Mouse (Mus musculus): ENCODE results near the gene Timp1. TPM values are rescaled to one million over a fixed set of nuclear protein-coding genes. Genes with fewer than 3 reads are reported as not detected.

Gene Timp1
- polyA plus RNA-seq, 1 experiment: 387 TPM

- no peak overlapping the region for H3K4me2 ChIP-seq (ENCODE audit: low read depth)
- H3ac ChIP-seq (ENCODE audit: control insufficient read depth, insufficient read length): no peak overlapping the region
- no peaks in the 10 kb centered on the region for H3K27me3 ChIP-seq (ENCODE audit: control insufficient read depth, insufficient read depth, insufficient read length)
- H3K4me3 ChIP-seq: no peak overlapping the region
- H3K36me3 ChIP-seq (ENCODE audit: control insufficient read depth, insufficient read depth): peaks cover 9% of the 10 kb centered on the region
- H3K79me2 ChIP-seq (ENCODE audit: control insufficient read depth, insufficient read depth): peaks cover 17% of the 10 kb centered on the region
- no peak for TF ChIP-seq MYOD1 (IDR thresholded peaks at IDR 0.05; ENCODE audit: control insufficient read depth in 1 of 3, insufficient read length in 2 of 3, low read depth in 2 of 3)
- TF ChIP-seq SRF (IDR thresholded peaks at IDR 0.05; ENCODE audit: control insufficient read depth, insufficient read length, low read depth): no peak
- TF ChIP-seq CEBPB (IDR thresholded peaks at IDR 0.05; ENCODE audit: insufficient read depth, poor library complexity, severe bottlenecking): no peak
- no peak for TF ChIP-seq TCF3 (IDR thresholded peaks at IDR 0.05; ENCODE audit: insufficient read length, low read depth)
- TF ChIP-seq MAX (IDR thresholded peaks at IDR 0.05; ENCODE audit: low read depth): no peak
- no peak for TF ChIP-seq TCF12 (IDR thresholded peaks at IDR 0.05; ENCODE audit: insufficient read depth, poor library complexity, severe bottlenecking)
- no peak for TF ChIP-seq REST (IDR thresholded peaks at IDR 0.05; ENCODE audit: insufficient read depth, insufficient read length)
These were observed 16.2 kb upstream of the Timp1 start for GRCm38 (mm10) chrX:20853794-20854193.

GRCm38 (mm10) chrX:20861453-20862104 lies 8.4 kb upstream of the Timp1 start:
- Histone ChIP-seq H3K27me3 (ENCODE audit: control insufficient read depth, insufficient read depth, insufficient read length) (no peaks in the 10 kb centered on the region), H3K36me3 (ENCODE audit: control insufficient read depth, insufficient read depth) (no peaks in the 10 kb centered on the region), H3K4me2 (ENCODE audit: low read depth) (no peak overlapping the region), H3ac (ENCODE audit: control insufficient read depth, insufficient read length) (no peak overlapping the region), H3K4me3 (no peak overlapping the region), H3K79me2 (ENCODE audit: control insufficient read depth, insufficient read depth) (no peaks in the 10 kb centered on the region)
- no peak for TF ChIP-seq MYOG (IDR thresholded peaks at IDR 0.05; ENCODE audit: control insufficient read depth in 1 of 3, insufficient read depth in 1 of 3, insufficient read length in 2 of 3, low read depth in 2 of 3)
- no peak for TF ChIP-seq SRF (IDR thresholded peaks at IDR 0.05; ENCODE audit: control insufficient read depth, insufficient read length, low read depth)
- TF ChIP-seq CEBPB (IDR thresholded peaks at IDR 0.05; ENCODE audit: insufficient read depth, poor library complexity, severe bottlenecking): no peak
- TF ChIP-seq POLR2AphosphoS2 (IDR thresholded peaks at IDR 0.05; ENCODE audit: insufficient read length, low read depth): peak; percentile 71
- TF ChIP-seq E2F4 (IDR thresholded peaks at IDR 0.05; ENCODE audit: insufficient read depth): no peak

DNA sequence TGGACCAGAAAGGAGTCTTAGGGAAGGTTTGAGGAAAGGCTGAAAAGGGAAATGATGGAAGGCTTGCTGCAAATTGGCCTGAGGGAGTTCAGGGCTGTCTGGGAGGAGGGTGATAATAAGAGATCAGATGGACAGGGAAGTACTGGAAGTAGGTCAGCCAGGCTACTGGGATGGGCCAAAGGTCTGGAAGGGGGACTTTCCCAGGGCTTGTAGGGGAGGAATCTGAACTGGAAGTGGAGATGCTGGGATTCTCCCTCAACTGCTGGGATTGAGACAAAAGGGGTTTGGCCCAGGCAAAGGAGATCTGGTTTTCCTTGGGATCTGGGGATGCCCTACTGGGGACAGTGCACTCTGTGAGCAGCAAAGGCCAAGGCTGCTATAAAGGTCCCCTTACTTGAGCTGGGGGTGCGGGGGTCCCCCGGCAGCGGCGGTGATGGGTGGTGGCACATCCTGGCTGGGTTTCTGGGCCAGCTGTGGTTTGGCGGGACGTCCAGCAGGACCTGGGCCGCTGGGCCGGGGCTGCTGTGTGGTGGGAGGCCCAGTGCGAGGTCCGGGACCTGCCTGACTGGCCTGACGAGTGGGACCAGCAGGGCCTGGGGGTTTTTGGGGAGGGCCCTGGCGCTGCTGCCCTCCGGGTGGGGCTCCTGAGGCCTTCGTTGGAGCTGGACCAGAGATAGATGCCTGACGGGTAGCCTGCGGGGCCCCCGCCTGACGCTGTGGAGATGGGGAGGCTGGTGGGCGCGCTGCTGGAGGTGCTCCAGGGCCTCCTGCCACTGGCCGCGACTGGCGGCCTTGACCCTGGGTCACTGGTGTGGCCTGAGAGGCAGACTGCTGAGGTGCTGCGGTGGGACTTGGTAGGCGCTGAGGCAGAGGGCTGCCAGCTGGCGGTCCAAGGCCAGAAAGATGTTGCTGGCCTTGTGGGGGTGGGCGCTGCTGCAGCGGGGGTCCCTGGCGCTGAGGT lies 7.6 kb upstream of the Timp1 start:
- Histone ChIP-seq H3K79me2 (ENCODE audit: control insufficient read depth, insufficient read depth) (no peaks in the 10 kb centered on the region), H3K4me2 (ENCODE audit: low read depth) (peak overlapping the region; percentile 31), H3K27me3 (ENCODE audit: control insufficient read depth, insufficient read depth, insufficient read length) (no peaks in the 10 kb centered on the region), H3K36me3 (ENCODE audit: control insufficient read depth, insufficient read depth) (no peaks in the 10 kb centered on the region), H3ac (ENCODE audit: control insufficient read depth, insufficient read length) (no peak overlapping the region), H3K4me3 (no peak overlapping the region)
- TF ChIP-seq MYOG (IDR thresholded peaks at IDR 0.05; ENCODE audit: control insufficient read depth in 1 of 3, insufficient read depth in 1 of 3, insufficient read length in 2 of 3, low read depth in 2 of 3): no peak
- TF ChIP-seq E2F4 (IDR thresholded peaks at IDR 0.05; ENCODE audit: insufficient read depth): no peak
- peak; percentile 10 for TF ChIP-seq POLR2AphosphoS2 (IDR thresholded peaks at IDR 0.05; ENCODE audit: insufficient read length, low read depth)
- no peak for TF ChIP-seq CEBPB (IDR thresholded peaks at IDR 0.05; ENCODE audit: insufficient read depth, poor library complexity, severe bottlenecking)
- no peak for TF ChIP-seq MAX (IDR thresholded peaks at IDR 0.05; ENCODE audit: low read depth)
- TF ChIP-seq REST (IDR thresholded peaks at IDR 0.05; ENCODE audit: insufficient read depth, insufficient read length): no peak
- no peak for TF ChIP-seq POLR2A (IDR thresholded peaks at IDR 0.05; ENCODE audit: insufficient read length, low read depth)
- TF ChIP-seq TCF3 (IDR thresholded peaks at IDR 0.05; ENCODE audit: insufficient read length, low read depth): no peak

GRCm38 (mm10) chrX:20863161-20864101 lies 6.5 kb upstream of the Timp1 start:
- no peaks in the 10 kb centered on the region for H3K79me2 ChIP-seq (ENCODE audit: control insufficient read depth, insufficient read depth)
- peak overlapping the region; percentile 36 for H3K4me2 ChIP-seq (ENCODE audit: low read depth)
- no peak overlapping the region for H3ac ChIP-seq (ENCODE audit: control insufficient read depth, insufficient read length)
- no peaks in the 10 kb centered on the region for H3K27me3 ChIP-seq (ENCODE audit: control insufficient read depth, insufficient read depth, insufficient read length)
- TF ChIP-seq MYOG (IDR thresholded peaks at IDR 0.05; ENCODE audit: control insufficient read depth in 1 of 3, insufficient read depth in 1 of 3, insufficient read length in 2 of 3, low read depth in 2 of 3) (no peak), POLR2AphosphoS2 (IDR thresholded peaks at IDR 0.05; ENCODE audit: insufficient read length, low read depth) (peak; percentile 3)
- H3K4me3 ChIP-seq: no peak overlapping the region
- H3K36me3 ChIP-seq (ENCODE audit: control insufficient read depth, insufficient read depth): no peaks in the 10 kb centered on the region

DNA sequence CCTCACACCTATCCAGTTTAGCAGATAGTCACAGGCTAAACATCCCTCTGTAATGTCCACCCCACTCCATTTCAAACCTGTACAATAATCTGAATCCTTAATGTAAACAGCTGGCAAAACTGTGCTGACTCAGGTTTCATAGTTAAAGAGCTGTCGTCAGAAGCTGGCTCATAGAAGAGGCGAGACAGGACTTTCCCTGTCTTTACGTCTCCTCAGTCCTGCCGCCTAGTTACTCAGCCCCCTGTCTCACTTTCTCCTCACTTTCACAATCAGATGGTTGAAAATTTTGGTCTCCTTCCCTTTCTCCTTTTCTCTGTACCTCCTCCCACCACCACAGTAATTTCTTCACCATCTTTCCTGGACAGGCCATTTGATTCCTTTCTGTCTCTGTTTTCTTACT lies 1.9 kb upstream of the Timp1 start:
- peaks cover 25% of the 10 kb centered on the region for H3K79me2 ChIP-seq (ENCODE audit: control insufficient read depth, insufficient read depth)
- H3K4me2 ChIP-seq (ENCODE audit: low read depth): peak overlapping the region; percentile 42
- no peaks in the 10 kb centered on the region for H3K27me3 ChIP-seq (ENCODE audit: control insufficient read depth, insufficient read depth, insufficient read length)
- H3ac ChIP-seq (ENCODE audit: control insufficient read depth, insufficient read length): no peak overlapping the region
- TF ChIP-seq POLR2AphosphoS2 (IDR thresholded peaks at IDR 0.05; ENCODE audit: insufficient read length, low read depth) (no peak), TCF3 (IDR thresholded peaks at IDR 0.05; ENCODE audit: insufficient read length, low read depth) (no peak), E2F4 (IDR thresholded peaks at IDR 0.05; ENCODE audit: insufficient read depth) (no peak), MAX (IDR thresholded peaks at IDR 0.05; ENCODE audit: low read depth) (no peak), MYOG (IDR thresholded peaks at IDR 0.05; ENCODE audit: control insufficient read depth in 1 of 3, insufficient read depth in 1 of 3, insufficient read length in 2 of 3, low read depth in 2 of 3) (no peak), REST (IDR thresholded peaks at IDR 0.05; ENCODE audit: insufficient read depth, insufficient read length) (no peak), MYOD1 (IDR thresholded peaks at IDR 0.05; ENCODE audit: control insufficient read depth in 1 of 3, insufficient read length in 2 of 3, low read depth in 2 of 3) (no peak), TCF12 (IDR thresholded peaks at IDR 0.05; ENCODE audit: insufficient read depth, poor library complexity, severe bottlenecking) (no peak), CEBPB (IDR thresholded peaks at IDR 0.05; ENCODE audit: insufficient read depth, poor library complexity, severe bottlenecking) (no peak), POLR2A (IDR thresholded peaks at IDR 0.05; ENCODE audit: insufficient read length, low read depth) (no peak), SRF (IDR thresholded peaks at IDR 0.05; ENCODE audit: control insufficient read depth, insufficient read length, low read depth) (no peak), USF1 (IDR thresholded peaks at IDR 0.05; ENCODE audit: low read depth) (no peak)
- no peak overlapping the region for H3K4me3 ChIP-seq
- H3K36me3 ChIP-seq (ENCODE audit: control insufficient read depth, insufficient read depth): no peaks in the 10 kb centered on the region

Measured in myocyte (in vitro differentiated cells).